Mouse (Mus musculus) thymus, adult 2 months (tissue): ENCODE data around the gene Six3.

Source experiments
- CTCF ChIP-seq: fragments of 200-500 bp; IDR thresholded peaks from 2 replicates; pipeline ENCODE4 v1.5.1; 2012; ENCODE audit warnings: mild to moderate bottlenecking, control low read depth, low read length, moderate library complexity, borderline replicate concordance; ENCODE audit not compliant: control insufficient read depth, poor library complexity, insufficient read depth; ENCODE audit errors: extremely low read depth
- POLR2A ChIP-seq: fragments of 200-500 bp; IDR thresholded peaks from 2 replicates; pipeline ENCODE4 v1.6.1; 2012; ENCODE audit warnings: mild to moderate bottlenecking, low read length, control low read depth, moderate library complexity; ENCODE audit not compliant: control insufficient read depth, poor library complexity, insufficient read depth; ENCODE audit errors: extremely low read depth

- no peak for TF ChIP-seq CTCF
- no peak for TF ChIP-seq POLR2A
Measured at GRCm38 (mm10) chr17:85574023-85574422, 39.4 kb upstream of the Six3 start.
